Mouse (Mus musculus) right cerebral cortex, adult 18-20 months (tissue): ENCODE measurements at regions not wholly inside any gene's neighbourhood (a gene's known extent, or its start where the extent isn't known, plus 50 kb on each side); places are given as distances from the start of the nearest gene placed in this dataset.

ENCODE experiments used
- DNase-seq: peaks from one replicate; pipeline ENCODE4 v3.0.0; 2022; ENCODE audit warnings: mixed read lengths

DNA sequence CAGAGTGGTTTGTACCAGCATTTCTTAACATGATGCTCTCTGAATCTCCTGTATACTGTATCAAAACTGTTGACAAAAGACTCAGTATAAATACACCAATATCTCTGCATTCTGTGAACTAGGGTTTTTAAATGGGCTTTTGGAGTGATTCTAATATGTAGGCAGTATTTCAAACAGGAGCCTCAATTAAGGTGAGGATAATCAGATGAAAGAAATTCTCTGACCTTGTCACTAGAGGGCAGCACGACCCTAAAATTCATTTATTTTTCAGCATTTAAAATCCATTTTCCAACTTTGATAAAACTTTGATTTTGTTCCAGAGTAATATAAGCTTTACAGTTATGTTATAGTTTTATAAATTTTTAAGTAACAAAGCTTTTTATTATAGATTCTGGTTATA, 114.5 kb downstream of the Rfx6 start:
- DNase-seq, result no peak

DNA sequence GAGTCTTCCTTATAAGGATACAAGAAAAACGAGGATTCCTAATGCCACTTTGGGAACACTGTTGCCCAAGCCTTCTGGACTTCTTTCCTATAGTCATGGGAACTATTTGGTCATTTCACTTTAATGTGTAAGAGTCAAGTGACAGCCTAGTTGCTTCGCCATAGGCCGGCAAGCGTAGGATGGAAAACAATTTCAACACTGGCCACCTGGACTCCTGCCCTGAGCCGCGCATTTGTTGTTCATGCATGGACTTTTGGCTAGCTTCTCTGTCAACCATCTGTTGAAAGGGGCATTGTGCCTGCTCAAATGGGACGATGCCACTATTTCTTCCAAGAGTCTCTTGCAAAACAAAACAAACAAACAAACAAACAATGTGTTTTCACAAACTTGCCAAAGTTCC, 116.3 kb downstream of the Rfx6 start:
- DNase-seq, result no peak

GRCm38 (mm10) chr10:51816626-51817025, 139.1 kb downstream of the Rfx6 start:
- no peak for DNase-seq

DNA sequence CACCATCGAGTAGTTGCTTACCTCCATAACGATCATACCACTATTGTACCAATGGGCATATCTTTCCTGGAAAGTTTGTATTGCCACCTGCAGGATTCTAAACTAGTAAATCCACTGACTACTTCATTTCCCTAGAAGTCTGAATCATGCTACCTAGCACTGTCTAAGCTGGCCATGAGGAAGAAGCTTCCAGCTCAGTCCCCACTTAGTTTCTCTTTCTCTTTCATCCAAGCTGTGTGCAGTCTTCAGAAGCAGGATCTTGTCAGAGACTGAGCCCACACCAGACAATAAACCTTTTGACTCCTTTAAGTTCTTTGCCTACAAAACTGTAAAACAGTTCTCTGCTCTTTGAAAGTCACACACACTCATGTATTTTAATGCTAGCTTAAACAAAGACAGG, 146.3 kb downstream of the Rfx6 start:
- DNase-seq, result no peak

DNA sequence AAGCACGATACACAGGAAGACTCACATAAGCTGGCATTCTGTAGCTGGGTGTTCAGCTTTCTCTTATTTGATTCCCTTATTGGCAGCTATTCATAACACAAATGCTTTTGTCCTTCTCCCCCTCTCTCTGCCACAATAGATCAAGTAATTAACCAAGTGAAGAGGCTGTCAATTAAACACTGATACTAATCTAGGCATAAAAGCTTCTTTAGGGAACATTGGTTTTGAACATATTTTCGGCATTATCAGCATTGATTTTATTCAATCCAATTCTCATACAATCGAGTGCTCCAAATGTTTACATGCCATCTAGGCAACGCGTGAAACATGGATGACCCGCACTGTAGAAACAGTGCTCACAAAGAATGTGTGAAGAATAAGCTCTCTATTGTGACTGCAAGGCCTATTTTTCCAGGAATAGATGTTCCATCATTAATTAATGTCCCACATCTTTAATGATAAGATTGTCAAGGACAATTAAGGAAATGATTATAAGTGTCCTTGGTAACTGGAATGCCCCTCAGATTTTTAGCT, 148.9 kb downstream of the Rfx6 start:
- DNase-seq, result no peak

- no peak for DNase-seq
Measured at GRCm38 (mm10) chr10:51832459-51832858, 154.9 kb downstream of the Rfx6 start.

DNA sequence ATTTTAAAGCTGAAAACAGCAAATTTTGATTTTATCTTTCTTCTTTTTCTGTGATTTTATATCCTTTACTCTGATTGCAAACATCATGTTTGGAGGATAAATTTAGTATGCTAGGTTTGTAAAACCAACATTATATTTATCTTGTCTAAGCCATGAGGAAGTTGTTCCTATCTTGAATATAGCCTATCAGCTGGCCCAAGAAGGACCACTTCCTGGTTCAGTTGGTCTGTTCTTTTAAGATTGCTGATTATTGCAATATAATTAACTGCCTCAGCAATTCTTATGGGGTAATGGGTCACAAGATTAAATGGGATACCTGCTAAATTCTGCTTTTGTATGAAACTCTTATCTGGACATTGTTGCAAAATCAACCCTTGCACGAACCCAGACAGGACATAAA, 165.5 kb downstream of the Rfx6 start:
- DNase-seq, result no peak

GRCm38 (mm10) chr10:51846287-51846686, 168.7 kb downstream of the Rfx6 start:
- DNase-seq, result no peak

DNA sequence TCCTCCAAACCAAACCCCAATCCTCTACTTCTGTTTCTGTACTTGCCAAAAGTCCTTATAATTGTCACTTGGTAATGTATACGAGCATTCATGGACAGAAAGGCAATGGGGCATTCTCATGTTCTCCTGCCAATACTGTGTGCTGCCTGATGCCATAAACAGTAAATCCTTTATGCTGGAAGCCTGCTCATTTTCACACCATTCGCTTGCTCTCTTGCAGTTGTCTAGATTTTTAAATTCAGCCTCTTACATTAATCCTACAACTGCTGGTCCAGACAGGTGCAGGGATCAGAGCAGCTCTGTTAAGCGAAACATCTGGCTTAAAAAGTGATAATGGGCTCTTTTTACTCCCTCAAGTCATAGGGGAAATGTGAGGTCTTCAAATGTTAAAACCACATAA, 152.9 kb upstream of the Vgll2 start:
- DNase-seq, result no peak

DNA sequence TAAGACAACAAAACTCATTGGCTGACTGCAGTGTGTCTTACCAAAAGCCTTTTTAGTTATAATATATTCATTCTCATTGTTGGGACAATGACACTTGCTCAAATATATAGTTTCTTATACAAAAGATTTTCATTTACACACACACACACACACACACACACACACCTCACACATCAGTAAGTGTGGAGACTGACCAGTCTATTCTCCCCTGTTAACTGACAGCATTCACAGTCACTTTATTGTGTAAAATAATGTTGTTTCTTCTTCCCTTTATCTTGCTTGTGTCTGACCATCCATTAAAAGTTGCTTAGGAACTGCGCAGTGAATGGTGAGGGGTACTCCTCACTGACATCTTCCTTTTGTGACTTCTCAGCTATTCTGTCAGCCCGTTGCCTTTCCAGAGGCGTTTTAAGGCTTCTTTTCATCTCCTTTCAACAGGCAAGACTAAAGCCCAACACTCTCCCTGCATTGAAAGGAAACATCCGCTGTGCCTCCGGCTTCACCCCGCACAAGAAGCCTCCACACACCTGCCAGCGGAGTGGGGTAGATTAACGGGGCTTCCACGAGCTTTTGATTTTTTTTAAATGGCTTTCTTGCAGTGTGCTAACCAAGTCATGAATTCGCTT, 111.1 kb upstream of the Vgll2 start:
- DNase-seq, result no peak

GRCm38 (mm10) chr10:51912096-51912495, 110.2 kb upstream of the Vgll2 start:
- no peak for DNase-seq

GRCm38 (mm10) chr10:51926644-51927043, 95.7 kb upstream of the Vgll2 start:
- no peak for DNase-seq

DNA sequence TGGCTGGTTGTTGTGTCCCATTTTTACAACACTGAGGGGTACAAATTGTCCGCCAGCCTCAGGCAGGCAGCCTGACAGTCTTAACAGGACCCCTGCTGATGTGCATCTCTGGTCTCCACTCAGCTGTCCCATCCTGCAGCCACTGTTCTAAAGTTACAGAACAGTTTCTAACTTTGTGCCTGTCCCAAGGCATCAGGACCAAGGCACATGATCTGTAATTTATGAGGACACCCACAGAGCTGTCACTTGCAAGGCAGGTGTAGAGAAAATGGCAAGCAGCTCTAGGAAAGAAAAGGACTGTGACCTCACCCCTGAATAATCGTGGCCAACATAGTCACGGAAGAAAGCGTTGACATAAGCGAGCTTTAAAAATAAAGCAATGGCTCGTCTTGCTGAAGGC, 93.0 kb upstream of the Vgll2 start:
- no peak for DNase-seq

- DNase-seq, result no peak
Measured at GRCm38 (mm10) chr10:51930266-51930665, 92.0 kb upstream of the Vgll2 start.

GRCm38 (mm10) chr10:51930696-51931095, 91.6 kb upstream of the Vgll2 start:
- DNase-seq, result no peak

GRCm38 (mm10) chr10:51935482-51935881, 86.8 kb upstream of the Vgll2 start:
- DNase-seq, result no peak

DNA sequence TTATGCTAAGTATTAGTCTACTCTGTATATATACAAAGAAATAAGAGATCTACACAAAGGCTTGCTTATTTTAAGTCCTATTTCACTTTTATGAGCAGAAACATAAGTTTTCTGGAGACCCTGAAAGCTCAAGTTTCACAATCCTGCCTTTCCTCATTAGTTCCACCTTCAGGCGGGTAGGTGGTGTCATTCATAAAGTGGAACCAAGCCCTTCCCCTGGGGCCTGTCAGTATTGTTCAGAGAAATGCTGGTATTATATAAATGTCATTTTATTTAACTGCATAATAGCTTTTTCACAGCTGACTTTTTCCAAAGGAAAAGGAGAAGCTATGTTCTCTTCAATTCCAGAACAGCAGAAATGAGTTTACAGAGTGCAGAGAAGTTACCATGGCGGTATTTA, 81.1 kb upstream of the Vgll2 start:
- no peak for DNase-seq

DNA sequence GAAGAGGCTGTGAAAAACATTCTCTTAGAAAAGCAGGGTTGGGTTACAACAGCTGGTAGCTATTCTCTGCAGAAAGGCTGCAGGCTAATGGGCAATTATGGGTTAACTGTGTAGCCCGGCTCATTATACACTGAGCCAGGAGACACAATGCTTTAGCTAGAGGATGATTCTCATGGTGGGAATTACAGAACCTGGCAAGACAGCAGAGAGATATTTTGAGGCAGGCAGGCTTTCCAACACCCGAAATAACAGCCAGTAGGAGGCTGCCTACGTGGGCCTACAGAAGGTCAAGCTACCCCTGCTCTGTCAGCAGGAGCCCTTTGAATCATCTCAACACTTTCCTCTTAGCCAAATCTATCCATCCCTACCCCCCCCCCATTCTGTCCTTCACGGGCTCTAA, 76.6 kb upstream of the Vgll2 start:
- peak; percentile 3 for DNase-seq

DNA sequence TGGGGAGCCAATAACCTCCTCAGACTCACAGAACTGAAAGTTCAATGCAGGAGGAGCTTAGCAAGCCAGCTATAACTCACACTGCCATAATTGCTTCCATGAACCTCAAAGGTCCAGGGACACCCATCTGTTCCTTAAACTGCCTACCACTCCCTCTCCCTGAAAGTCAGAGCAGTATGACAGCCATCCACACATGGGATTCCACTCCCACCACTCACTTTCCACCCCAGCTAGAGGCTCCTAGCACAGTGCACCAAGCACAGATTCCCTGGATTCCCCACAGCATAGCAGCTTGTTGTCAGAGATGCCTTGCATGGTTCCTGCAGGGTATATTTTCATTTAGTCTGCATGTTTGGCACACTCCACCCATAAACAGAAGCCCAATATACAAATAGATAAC, 76.1 kb upstream of the Vgll2 start:
- no peak for DNase-seq

DNA sequence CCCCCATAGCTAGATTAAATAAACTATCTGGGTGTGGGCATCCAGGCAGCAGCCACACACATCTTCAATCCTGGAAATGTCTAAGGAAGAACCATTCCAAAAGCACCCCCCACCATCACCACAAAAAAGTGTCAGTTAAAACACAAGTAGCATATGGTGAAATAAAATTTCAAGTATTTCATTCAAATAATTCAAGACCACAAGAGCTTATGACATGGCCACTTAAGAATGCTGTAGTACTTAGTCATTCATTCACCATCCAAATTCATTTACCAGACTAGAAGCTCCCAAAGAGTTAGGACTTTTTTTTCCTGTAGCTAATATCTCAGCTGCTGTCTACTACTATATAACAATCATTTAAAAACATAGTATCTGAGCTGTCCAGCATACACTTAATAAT, 75.4 kb upstream of the Vgll2 start:
- DNase-seq, result no peak

DNA sequence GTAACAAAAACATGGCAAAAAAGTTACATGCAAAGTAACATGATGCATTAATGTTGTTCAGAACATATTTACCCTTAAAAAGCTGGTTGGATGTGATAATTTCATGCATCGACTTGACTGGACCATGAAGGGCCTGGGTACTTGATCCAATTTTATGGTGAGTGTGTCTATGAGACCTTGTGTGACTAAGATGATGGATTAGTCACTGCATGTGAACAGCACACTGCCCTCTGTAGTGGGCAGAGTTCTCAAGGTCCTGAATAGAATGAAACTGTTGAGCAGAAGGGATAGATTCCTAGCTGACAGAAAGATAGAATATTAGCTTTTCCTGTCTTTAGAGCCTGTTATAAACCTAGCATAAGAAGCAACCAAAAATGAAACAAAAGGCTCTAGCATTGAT, 72.3 kb upstream of the Vgll2 start:
- no peak for DNase-seq

- no peak for DNase-seq
Measured at GRCm38 (mm10) chr10:51952021-51952420, 70.3 kb upstream of the Vgll2 start.

- no peak for DNase-seq
Measured at GRCm38 (mm10) chr10:51956493-51956892, 65.8 kb upstream of the Vgll2 start.

DNA sequence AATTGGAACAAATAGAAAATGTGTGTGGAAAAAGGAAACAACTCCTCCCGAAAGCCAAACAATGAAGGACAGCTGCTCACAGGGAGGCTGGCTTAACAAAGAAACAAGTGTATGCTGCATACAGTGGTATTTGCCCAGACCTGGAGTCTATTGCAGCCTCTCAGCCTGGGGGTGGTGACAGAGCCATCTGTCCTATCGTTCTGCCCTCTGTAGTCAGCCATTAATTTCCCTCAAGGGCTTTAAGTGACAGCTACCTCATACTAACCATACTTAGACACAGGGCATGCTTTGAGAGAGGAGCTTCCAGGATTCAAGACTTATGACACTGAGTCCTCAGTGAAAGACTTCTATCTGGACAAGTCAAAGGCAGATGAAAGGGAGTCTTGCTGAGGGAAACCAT, 60.8 kb upstream of the Vgll2 start:
- no peak for DNase-seq

GRCm38 (mm10) chr10:51963671-51964070, 58.6 kb upstream of the Vgll2 start:
- DNase-seq, result no peak
